Mouse (Mus musculus): ENCODE data around the gene Zfyve28.

Gene Zfyve28

DNA sequence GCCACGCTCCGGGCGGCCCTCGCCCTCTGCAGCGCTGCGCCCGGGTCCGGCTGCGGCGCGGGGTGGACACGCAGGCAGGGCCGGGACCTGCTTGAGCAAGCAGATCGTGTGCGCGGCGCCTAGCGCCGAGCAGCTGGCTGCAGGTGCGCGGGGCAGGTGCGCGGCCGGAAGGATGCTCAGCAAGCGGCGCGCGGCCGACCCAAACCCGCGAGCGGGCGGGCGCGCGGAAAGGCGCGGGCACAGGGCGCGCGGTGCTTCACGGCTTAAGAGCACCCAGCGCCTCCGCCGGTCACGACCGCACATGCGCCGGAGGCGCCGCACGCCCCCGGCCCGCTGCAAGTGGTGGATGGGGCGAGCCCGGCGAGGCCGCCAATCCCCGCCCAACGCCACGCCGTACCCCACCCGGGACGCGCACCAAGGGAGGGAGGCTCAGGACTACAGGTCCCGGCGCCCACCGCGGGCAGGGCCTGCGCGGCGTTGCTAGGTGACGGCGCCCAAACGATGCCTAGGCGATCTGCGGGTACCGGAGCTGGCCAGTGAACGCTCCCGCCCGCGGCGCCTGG is at the start of gene Zfyve28, which contains the start of gene Cfap99:
Zfyve28 (minus strand) TSS at position 296 of the 563 bp plus-strand sequence.
Cfap99 (plus strand) TSS at position 447 of the 563 bp plus-strand sequence.
- DNase-seq: peak; percentile 97

DNA sequence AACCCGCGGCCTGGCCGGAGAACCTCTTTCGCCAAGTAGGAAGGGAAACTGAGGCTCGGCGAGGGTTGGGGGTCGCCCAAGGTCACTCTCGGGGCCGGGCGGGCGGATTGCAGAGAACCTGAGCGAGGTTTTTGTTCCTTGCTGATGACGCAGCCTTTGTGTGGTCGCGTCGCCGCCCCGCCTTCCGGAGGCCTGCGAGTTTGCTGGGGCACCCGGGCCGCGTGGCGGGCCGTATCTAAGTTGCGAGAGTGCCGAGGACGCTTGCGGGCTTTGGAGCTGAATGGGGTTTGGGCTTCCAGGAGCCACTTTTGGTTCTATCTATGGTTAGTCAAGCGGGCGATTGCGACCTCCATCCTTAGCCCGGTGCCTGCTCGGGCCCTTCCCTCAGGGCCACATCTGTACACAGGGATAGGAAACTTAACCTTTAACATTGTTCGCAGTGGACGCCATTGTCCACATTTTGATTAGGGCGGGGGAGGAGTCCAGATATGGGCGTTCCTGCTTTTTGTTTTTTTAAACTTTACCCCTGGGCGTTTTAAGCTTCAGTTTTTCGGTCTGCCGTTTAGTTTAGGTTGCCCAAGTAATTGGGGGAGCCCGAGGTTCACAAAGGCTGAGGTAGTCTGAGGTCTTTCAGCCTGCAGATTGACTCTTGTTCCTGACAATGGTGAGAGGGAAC is 48.7 kb upstream of the Zfyve28 start:
- DNase-seq: no peak

DNA sequence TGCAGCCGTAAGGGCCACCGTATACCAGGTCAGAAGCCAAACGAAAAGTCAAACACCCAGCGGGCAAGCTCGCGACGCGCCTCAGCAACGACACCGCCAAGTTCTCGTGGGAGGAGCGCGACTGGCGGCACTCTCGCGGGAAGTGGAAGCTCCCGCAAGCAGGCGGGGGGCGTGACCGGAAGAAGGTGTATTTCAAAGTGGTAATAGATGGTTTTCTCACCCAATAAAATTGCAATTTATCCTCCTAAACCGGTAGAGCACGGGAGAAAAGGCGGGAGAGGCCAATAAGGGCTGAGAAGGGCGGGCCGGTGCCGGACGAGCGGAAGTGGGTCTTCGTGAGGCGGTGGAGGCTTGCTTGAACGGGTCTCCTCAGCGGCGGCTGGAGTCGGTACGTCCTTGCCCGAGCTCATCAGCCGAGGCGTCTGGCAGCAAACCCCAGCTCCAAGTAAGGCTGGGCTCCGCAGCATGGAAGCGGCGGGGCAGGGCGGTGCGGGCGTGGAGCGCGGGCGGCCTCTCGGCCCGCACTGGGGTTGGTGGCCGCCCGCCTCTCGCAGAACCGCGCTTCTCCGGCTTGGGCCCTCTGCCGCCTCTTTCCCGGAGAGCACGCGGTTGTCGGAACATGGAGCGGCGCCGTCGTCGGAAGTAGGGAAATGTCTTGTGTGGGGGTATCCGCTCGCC is 48.0 kb upstream of the Zfyve28 start, which contains the start of gene Rnf4:
Rnf4 (plus strand) TSS at position 193 of the 678 bp plus-strand sequence.
- DNase-seq: peak; percentile 98

DNA sequence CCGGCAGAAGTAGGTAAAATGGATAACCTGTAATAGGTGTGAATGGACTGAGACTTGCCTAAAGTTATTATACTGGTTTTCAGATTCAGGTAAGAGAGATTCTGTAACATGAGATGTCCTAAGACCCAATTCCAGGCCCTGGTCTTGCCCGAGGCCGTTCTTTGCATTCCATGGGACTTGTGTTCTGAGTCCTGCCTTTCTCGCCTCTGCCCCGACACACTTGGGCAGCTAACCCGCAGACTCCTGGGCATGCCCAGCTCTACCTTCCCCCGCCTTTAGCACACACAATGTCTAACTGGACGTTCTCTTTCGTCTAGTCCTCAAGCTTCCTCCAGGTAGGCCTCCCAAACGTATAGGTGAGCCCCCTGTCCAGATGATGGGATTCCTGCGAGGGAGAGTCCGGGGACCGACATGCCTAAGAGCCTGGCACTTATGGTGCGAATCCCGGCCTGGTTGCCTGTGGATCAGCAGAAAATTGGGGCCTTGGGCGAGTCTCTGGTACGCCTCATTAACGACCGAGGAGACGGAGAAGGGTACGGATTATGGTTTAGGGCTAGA is 47.4 kb upstream of the Zfyve28 start:
- no peak for DNase-seq

DNA sequence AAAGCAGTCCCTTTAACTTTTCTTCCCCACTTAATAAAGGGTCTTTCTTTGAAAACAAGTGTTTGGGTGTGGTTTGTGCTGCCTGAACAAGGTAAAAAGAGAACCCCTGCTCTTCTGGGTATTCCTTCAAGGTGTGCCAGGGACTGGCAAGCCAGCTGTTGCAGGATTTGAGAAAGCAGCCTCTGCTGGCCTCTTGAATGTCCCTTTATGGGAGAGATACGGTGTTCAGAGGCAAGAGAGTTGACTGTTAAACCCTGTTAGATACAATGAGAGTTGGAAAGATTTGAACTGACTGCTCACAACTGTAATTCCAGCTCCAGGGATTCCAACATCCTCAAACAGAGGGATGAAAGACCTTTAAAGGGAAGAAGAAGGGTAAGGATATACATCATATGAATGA is 45.8 kb upstream of the Zfyve28 start:
- no peak for DNase-seq

DNA sequence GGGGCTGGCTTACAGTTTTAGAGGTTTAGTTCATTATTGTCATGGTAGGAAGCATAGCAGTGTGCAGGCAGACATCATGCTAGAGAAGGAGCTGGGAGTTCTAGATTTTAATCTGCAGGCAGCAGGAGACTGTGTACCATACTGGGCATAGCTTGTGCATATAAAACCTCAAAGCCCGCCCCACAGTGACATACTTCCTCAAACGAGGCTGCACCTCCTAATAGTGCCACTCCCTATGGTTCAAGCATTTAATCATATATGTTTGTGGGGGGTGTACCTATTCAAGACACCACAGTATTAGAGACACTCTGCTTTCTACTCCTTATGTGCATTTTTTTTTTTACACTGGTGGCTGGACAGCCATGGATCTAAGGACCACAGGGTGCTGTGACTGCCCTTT is 41.9 kb upstream of the Zfyve28 start:
- no peak for DNase-seq

DNA sequence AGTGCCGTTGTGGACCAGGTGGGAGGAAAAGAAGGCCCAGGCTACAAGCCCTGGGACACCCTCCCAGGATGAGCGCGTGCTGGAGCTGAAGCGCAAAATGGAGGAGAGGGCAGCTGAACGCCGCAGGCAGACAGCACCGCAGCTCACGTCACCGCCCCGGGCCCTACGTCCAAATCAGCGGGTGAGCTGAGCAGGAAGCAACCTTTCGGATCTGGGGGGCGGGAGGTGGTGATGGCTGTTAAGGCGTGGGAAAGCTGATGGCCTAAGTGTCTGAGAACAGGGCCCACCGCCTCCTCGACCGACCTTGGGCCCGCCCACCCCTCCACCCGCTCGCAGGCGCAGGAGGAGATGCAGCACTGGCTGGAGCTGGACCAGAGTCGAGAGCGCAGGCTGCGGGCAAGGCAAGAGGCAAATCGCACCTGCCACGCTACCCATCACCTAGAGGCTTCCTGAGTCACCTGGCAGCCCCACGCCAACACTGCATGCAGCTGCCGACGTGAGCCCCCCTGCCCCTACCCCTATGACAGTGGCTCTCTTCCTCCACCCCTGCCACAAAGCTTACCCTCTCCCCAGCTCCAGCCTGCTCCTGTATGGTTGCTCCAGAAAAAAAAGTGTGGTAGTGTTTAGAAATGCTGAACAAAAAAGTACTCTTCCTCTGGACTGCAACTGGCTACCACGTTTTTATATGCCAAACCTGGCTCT is 38.8 kb upstream of the Zfyve28 start:
- DNase-seq: peak; percentile 45

DNA sequence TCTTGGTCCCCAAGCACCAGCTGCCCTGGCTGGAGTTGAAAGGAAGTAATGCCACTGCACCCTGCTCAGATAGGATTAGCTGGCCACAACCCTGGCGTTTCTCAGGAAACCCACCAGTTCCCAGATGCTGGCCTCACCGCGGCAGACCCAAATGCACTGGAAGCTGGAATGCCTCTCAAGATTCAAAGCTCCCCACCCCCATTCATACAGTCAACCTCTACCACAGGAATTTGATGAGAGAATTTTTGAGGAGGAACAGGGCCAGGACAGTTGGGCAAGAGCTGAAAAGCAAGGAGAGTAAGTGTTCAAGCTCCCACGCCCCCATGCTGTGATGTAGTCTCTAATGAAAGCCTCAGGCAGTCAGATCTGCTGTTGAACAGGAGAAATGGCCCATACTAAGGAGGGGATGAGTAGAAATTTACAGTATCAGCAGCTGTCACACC is 38.0 kb upstream of the Zfyve28 start:
- DNase-seq: no peak

DNA sequence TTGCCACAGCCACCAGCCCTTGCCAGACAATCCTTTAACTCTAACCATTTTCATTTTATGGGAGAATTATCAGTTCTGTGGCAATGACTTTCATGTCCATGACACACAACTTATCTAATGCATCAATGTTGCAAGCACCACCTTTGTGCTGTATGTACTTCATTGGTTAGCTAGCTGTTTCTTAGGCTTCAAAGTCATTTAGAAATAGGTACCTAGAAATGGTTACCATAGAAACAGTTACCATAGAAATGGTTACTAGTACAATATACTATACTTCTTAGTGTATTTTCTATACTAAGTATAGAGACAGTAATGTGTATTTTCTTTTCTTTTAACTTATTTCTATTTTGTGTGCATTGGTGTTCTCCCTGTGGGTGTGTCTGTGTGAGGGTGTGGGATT is 37.0 kb upstream of the Zfyve28 start:
- no peak for DNase-seq

DNA sequence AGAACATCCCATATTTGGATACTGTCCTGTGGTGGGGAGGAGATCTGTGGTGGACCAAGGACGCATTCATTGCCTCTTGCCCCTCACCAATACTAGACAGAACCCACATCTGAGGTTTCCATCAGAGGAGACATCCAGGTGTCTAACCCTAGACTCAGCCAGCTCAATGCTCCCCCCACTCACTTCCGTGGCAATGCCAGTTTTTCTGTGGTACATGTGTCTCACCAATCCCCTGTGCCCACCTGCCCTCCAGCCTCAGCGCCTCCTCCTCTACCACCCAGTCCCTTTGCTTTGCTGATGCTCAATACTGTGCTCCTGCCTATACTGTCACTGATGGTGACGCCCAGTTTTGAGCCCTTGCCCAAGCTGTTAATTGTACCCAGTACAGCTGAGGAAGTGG is 33.0 kb upstream of the Zfyve28 start:
- DNase-seq: no peak

DNA sequence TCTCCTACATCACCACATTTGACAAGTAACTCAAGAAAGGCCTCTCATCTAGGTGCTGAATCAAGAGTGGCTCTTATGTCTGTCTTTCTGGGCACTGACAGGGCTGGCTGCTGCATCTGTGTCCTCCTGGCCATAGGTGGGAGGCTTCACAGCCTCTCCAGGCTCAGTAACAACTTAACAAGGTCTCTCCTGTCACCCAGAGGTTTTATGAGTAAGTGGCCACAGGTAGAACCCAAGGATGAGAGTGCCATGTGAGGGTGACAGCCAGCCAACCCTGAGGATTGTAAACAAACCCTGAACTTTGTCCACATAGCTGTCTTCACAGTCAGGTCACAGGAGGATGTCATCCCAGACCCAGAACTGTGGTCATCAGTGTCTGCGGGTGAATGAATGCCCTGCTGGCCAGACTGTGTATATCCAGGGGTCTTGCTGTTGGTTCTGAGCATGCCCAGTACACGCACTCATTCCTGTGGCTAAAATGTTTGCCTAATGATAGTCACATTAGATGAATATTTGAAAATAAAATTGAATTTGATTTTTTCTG is 31.3 kb upstream of the Zfyve28 start:
- no peak for DNase-seq

DNA sequence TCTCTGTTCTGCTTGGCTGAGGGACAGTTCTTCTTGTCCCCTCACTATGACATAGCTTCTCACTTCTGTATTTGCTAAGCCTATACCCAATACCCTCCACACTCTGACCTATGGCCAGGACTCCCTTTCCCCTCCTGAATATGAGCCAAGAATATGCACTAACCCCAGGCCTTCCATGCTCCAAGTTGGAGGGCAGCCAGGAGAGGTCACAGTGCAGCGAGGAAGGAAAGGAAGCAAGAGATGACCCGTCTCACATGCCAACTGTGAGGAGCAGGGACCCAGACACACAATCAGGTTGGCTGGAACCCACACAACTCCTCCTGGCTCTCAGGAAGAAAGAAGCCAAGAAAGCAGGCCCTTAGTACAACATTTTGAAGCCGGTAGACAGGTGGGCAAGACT is 20.8 kb upstream of the Zfyve28 start:
- DNase-seq: no peak

DNA sequence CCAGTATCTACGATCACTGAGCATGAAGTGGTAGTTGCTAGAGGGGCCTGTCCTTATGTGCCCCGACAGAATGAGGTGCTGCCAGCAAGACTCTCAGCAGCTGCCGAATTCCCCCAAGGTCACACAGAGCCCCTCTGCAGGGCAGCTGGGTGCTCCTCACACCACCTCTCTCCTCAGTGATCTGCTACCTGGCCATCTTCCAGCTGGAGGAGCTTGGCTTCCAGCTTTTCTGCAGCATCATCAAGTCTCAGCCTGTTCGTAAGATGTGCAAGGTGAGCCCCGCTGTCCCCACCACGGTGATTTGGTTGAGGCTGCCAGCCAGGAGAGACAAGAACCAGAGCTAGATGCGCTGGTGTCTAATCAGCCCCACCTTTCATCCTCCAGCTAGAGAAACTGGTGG is 14.1 kb upstream of the Zfyve28 start:
- DNase-seq: no peak

DNA sequence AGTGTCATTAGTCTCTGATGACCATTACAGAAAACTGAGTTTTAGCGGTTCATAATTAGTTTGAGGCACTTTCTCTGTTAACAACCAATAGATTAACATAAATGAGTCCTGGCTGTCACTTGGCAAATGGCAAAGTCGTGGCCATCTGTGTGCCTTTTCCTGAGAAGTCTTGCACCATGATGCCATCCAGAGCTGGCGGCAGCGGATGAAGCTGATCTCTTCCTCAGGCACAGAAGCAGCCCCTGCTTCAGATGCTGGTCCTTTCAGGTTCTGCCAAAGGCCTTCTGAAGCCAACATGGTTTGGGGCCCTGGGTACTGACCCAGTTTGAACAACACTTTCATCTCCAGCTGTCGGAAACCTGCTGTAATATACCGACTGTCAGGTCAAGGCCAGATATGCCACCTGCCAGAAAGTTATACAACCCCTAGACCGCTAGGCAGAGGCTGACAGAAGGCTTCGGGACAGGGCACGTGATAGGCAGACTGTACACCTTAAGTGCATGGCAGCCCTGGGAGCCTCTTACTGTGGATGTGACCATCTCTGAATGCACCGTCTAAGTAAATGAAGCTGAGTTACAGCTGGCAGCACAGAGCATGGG is 10.8 kb upstream of the Zfyve28 start:
- DNase-seq: no peak

DNA sequence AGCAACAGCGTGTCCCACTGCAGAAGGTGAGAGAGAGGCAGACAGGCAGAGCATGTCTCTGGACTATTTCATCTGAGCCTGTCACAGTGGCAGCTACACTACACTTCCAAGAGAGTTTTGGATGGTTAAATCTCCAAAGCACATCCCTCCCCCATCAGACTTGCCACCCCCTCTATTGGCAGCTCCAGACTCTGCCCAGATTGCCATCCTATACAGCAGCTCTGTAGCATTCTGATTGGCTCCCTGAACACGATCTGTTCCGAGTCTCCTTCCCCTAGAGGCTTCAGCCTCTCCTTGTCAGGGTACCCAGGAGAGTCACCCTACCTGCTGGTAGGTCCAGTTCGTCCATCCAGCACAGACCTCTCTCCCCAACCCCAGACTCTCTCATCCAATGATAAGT is 9.8 kb upstream of the Zfyve28 start:
- DNase-seq: no peak

DNA sequence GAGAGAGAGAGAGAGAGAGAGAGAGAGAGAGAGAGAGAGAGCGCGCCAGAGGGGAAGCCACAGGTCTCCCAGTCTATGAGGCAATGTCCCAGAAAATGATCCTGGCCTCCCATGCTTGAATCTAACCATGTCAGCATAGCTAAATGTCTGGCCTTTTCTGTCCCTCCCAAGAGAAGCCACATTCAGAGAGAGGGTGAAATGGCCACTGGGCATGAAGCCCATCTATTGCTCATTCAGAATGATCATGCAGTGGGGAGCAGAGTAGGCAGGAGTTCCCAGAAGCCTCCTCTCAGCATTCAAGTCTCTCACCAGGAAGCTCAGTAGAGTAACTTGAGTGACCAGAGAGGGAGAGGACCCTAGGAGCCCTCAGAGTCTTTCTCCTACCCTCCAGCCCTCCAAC is 6.9 kb upstream of the Zfyve28 start:
- no peak for DNase-seq

DNA sequence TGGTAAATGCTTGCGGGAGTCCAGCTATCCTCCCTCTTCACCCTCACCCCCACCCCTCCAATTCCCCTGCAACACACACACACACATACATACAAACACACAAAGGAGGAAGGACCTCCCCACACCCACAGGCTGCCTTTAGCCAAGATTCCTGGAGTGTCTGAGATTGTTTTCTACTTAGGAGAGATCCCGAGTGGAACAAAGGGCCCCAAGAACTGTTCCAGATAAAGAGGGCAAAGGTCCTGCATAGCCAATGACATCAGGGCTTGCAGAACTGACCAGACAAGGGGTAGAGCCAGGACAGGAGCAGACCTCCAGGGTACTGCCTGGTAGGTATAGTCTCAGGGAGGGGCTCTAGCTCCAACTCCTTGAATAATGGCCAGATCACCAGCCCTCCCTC is 6.4 kb upstream of the Zfyve28 start:
- DNase-seq: no peak

DNA sequence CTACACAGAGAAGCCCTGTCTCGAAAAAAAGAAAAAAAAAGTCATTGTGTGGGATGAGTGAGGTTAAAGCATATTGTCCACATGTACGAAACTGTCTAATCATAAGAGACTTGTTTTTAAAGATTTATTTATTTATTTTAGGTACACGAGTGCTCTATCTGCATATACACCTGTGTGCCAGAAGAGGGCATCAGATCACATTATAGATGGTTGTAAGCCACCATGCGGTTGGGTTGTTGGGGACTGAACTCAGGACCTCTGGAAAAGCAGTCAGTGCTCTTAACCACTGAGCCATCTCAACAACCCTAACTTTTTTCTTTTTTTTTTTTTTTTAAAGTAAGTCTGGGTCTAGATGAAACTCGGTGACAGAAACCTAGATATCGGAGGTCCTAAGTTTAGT is 5.1 kb upstream of the Zfyve28 start:
- DNase-seq: no peak

DNA sequence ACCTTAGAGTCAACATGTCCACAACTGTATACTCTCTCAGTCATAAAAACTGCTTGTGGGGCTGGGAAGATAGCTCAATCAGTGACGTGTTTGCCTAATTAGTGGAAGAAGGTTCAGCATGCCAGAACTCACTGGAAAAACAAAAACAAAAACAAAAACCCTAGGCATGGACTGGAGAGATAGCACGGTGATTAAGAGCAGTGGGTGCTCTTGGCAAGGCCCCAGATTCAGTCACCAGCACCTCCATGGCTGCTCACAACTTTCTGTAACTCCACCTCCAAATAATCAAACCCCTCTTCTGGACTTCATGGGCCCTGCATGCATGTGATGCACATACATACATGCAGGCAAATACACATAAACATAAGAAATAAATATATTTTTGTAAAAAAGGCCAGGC is 1.0 kb upstream of the Zfyve28 start:
- DNase-seq: no peak

DNA sequence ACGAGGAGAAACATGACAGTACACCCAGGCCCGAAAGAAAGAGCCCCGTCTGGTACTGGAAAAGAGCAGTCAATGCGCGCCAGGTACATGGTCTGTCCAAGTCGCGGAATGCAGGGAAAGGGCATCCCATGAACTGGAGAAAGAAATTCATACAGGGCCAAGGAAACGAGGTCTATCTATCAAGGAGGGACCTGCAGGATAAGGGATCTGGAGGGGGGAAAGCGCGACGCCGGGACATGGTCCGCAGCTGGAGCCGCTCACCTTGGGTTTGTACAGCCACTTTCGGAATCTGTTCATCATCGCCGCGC is 457 bp downstream of the Zfyve28 start:
- no peak for DNase-seq

DNA sequence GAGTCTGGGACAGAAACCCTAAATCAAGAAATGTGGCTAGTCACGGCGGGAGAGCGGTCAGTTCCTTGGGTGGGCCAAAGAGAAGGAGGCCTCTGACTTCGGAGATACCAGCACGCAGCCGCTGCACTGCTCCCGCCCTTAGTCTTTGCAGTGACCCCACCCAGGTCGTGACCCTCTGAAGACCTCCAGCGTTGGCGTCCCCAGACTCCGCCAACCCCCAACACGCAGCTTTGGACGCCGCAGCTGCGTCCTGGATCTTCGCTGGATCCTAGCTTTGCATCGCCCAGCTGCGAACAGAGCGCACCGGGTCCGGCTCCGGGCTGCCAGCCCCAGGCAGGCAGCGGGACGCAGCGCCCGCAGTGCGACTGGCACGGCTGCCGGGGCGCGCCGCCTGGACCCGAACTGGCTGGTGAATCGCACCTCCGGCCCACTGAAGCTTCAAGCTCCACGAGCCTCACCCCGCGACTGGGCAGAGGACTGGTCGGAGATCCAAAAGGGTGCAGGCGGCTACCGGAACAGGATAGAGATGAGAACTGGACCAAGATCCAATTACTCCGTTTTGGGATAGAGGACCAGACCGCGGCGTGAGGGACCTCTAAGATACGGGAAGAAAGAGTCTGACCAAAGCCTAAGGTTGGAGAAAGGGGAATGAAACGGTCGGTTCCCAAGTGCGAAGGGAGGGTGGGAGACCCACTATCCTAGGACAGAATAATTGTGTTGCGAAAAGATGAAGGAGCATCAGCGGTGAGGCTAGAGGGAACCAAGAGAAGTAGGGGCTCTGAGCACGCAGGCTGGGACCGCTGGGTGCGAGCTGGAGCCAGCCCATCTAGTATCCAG is 1.0 kb downstream of the Zfyve28 start:
- DNase-seq: no peak

DNA sequence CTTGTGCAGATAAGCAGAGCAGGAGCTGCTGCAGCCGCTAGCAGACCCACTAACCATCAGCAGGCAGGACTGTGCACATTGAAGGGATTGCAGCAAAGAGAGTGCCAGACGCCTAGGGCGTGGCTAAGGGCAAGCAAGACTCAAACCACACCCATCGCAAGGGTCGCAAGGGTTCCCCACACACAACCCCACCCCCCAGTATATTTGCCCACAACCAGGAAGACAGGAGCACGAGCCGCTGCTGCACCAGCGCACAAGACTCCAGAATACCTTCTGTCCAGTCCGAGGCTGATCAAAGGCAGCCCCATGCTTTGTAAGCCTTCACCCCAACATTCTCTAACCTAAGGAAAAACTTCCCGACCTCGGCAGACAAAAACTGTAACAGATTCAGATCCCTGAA is 1.7 kb downstream of the Zfyve28 start:
- DNase-seq: no peak
